Mouse (Mus musculus) spleen, postnatal 36 days (tissue): ENCODE measurements around the gene Eif2b3.

Experiments
- DNase-seq, 2 experiments: peaks; one replicate each; pipeline ENCODE4 v3.0.0; 2022; ENCODE audit warnings: low spot score in 2 of 2, mixed read lengths in 1 of 2

Eif2b3 gene

DNA sequence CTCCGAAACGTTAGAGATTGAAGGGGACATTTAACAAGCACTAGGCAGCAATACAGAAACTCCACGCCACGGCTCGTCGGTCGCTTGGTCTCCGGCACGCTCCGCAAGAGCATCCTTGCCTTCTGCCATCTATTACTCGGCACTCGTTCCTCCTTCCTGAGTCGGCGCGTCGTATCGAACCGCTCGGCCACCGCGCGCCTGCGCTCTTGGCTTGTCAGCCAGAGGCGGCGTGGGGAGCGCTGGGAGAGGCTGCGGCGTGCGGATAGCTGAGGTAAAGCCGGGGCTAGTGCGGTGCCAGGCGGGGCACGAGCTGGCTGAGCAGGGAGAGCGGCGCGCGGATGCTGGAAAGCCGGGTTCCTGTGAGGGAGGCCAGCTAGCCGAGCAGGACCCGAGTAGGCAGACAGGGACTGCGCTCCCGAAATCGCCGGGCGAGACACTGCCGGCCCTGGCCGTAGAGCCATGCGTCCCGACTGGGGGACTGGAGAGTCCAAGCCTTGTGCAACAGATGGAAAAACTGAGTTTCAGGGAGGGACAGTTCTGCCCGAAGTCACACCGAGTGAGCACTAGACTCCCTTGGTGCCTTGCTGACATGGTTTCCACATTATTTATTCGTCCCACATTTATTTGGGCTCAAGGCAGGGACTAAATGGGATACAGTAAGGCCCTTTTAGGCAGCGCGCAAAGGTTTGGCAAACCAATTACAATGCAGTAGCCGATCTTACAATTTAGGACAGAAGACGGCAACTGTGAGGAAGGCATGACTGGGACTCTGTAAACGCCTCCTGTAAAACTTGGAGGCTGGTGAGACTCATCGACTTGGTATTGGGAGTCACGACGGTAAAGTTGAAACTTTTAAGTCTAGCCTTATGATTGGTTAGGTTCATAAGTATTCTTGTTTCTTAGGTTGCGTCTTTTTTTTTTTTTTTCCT is at the start of gene Eif2b3:
Eif2b3 (plus strand) TSS at position 197 of the 929 bp plus-strand sequence.
- DNase-seq = peak; percentile 89 to 90

DNA sequence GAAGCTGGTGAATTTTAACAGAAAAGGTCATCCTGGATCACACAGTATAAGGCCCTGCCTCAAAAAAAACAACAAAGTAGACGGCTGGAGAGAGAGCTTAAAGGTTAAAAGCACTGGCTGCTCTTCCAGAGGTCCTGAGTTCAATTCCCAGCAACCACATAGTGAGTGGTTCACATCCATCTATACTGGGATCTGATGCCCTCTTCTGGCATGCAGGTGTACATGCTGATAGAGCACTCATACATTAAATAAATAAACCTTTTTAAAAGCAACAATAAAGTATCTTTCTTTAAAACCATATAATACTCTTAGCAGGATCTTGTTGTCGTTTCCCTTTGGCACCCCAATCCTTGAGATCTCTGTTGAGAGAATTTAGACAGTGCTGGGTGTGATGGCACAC is 42.7 kb upstream of the Eif2b3 start:
- no peak for DNase-seq

DNA sequence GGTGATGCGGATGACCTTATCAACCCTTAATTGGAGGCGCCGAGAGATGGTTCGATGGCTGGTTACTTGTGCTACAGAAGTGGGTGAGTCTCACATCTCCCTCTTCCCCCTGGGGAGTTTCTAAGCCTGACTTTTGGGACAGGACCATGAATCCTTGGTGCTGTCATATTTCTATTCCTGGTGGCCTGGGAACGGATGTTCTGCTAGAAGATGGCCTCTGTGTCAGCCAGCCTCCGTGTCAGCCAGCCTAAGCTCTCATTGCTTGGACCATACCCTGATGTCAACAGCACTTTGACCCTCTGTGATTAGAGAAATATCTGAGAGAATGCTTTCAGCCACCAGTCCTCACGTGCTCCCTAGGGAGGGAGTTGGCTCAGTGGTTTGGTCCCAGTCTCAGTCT is 33.5 kb upstream of the Eif2b3 start:
- DNase-seq = no peak

DNA sequence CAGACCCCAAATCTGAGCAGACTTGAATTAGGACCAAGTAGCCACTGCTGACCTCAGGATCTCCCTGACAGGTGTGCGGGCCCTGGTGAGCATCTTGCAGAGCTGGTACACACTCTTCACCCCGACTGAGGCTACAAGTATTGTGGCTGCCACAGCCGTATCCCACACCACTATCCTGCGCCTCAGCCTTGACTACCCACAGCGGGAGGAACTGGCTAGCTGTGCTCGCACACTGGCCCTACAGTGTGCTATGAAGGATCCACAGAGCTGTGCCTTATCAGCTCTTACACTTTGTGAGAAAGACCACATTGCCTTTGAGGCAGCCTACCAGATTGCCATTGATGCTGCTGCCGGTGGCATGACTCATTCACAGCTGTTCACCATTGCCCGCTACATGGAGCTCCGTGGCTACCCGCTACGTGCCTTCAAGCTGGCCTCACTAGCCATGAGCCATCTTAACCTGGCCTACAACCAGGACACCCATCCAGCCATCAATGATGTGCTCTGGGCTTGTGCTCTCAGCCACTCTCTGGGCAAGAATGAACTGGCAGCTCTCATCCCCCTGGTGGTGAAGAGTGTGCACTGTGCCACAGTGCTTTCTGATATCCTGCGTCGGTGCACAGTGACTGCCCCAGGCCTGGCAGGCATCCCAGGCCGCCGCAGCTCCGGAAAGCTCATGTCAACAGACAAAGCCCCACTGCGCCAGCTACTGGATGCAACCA is 32.6 kb upstream of the Eif2b3 start:
- peak; percentile 43 to 52 for DNase-seq

DNA sequence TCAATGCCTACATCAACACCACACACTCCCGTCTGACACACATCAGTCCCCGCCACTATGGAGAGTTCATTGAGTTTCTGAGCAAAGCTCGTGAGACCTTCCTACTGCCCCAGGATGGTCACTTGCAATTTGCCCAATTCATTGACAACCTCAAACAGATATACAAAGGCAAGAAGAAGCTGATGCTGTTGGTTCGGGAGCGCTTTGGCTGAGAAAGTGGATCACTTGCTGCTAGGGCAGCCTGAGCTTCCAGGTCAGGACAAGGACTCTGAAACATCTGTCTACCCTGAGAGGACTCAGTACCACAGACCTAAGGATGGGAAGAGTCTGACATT is 32.1 kb upstream of the Eif2b3 start:
- DNase-seq = no peak

DNA sequence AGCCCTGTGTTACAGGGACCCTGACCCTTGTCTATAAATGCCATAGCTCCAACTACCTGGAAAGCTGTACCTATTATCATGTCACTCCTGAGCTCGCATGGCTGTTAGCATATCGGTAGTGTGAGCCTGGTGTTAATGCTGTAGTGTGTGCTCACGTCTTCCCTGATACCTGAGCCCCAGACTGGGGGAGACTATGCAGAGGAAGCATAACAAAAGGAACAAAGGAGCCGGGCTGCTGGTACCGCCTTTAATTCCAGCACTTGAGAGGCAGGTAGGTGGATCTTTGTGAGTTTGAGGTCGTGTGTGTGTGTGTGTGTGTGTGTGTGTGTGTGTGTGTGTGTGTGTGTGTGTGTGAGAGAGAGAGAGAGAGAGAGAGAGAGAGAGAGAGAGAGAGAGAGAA is 29.5 kb upstream of the Eif2b3 start:
- DNase-seq = no peak

DNA sequence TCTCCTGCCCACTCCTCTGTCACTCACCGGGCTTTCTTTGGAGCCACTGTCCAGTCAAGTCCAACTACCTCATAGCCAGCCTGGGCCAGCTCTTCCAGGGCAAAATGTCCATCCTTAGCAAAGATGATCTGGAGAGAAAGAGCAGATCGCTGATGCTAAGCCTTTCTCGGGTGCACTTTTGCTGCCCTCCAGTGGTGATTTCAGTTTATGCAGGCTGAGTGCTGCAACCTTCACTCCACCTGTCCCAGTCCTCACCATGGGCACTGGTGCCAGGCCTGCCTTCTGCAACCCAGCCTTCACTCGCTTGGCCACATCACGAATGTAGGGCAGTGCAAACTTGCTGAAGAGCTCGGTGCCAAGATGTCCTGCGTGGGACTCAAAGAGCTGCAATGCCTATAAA is 27.8 kb upstream of the Eif2b3 start:
- DNase-seq = peak; percentile 67 to 70

DNA sequence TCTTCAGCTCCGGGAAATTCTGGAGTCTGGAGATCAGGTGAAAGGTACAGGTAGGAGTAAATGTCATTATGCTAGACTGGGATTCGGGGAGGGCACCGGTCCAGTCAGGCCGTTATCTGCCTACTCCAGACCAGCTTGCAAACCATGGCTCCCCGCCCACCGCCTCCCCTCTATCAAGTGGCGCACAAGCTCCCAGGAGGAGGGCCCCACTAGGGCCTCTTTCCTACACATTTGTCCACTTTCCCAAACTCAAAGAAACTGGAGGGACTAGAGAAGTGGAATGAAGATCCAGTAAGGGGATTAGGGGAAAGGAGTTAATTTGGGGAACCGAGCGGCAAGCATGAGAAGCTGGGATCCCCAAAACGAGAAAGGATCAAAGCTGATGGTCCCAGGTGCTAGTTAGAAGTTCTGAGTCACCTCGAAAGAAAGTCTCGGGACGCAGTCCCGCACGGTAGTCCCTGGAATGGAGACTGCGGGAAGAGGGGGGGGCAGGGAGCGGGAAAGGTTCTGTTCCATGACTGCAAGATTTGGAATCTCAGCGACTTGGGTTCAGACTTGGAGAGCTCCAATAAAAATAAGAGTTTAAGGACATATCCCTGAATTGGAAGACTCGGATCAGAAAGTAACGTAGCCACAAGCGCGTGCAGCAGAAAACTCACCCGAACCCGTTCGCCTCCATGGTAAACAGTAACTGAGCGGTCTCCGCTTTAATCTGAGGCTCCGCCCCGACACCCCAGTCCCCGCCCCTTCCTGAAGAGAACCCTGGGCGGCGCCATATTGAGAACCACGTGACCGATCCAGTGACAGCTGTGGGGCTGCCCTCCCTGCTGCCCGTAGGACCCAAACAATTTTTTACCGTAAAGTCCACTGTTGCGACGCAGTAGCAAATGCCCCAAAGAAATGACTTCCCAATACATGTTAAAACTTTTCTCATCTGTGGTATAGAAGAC is 25.3 kb upstream of the Eif2b3 start, which contains the start of gene Urod:
Urod (minus strand) TSS at position 742 of the 950 bp plus-strand sequence.
- peak; percentile 94 to 97 for DNase-seq

DNA sequence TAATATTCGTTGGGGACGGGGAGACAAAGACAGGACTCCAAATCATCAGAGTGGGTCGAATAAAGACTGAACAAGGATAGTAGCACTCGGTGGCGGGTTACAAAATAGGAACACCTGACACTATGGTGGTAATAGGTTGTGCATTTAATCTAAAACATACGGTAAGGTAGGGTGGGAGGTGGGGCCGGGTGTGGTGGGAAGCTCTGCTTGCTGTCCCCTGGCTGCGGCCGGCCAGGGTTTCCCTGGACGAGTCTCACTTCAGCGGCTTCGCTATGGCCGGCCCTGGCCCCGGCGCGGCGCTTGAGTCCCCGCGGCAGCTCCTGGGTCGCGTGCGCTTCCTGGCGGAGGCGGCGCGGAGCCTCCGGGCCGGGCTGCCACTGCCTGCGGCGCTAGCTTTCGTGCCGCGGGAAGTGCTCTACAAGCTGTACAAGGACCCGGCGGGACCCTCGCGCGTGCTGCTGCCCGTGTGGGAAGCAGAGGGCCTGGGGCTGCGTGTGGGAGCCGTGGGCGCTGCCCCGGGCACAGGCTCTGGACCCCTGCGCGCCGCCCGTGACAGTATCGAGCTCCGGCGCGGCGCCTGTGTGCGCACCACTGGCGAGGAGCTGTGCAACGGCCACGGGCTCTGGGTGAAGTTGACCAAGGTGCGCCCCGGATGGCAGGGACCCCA is 23.9 kb upstream of the Eif2b3 start, which contains the start of gene Hectd3:
Hectd3 (plus strand) TSS at position 187 of the 667 bp plus-strand sequence.
- DNase-seq = peak; percentile 60 to 72

DNA sequence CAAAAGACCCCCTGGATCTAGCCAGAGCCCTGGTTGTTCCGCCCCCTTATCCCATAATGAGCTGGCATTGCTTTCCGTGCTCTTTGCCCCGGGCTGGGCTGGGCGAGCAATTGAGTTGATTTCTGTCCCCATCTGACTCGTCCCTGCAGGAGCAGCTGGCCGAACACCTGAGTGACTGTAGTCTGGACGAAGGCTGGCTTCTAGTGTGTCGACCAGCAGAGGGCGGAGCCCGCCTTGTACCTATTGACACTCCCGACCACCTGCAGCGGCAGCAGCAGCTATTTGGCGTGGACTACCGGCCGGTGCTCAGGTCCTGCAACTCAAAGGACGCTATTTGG is 23.4 kb upstream of the Eif2b3 start:
- peak; percentile 61 to 62 for DNase-seq

DNA sequence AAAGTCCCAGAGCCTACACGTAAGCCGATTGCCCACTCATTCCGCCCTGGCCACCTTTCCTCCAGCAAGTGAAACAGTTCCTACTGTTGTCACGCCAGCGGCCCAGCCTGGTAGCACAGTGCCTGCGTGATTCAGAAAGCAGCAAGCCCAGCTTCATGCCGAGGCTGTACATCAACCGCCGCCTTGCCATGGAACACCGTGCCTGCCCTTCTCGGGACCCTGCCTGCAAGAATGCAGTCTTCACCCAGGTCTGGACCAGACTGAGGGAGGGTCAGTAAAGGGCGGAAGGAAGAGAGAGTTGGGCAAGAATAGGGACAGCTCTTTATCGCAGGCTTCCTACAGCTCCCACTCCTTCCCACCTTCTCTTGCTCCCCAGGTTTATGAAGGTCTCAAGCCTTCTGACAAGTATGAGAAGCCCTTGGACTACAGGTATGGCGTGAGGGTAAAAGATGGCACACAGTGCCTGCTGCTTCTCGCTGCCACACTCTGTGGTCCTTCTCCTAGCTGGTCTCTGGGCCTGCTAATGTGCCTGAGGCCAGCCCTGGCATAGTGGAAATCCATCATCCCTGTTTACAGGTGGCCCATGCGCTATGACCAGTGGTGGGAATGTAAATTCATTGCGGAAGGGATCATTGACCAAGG is 19.6 kb upstream of the Eif2b3 start:
- no peak for DNase-seq

DNA sequence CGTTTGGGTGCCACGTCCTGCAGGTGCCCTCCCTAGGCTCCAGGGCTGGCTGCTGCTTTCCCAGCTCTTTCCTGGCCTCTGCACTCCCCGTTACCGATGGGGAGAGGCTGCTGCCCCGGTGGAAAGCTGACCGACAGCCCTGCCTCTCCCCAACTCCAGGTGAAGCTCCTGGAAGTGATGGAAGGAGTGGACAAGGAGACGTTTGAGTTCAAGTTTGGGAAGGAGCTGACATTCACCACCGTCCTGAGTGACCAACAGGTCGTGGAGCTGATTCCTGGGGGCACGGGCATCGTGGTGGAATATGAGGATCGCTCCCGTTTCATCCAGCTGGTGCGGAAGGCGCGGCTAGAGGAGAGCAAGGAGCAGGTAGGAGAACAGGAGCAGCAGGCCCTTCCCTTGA is 17.2 kb upstream of the Eif2b3 start:
- no peak for DNase-seq

DNA sequence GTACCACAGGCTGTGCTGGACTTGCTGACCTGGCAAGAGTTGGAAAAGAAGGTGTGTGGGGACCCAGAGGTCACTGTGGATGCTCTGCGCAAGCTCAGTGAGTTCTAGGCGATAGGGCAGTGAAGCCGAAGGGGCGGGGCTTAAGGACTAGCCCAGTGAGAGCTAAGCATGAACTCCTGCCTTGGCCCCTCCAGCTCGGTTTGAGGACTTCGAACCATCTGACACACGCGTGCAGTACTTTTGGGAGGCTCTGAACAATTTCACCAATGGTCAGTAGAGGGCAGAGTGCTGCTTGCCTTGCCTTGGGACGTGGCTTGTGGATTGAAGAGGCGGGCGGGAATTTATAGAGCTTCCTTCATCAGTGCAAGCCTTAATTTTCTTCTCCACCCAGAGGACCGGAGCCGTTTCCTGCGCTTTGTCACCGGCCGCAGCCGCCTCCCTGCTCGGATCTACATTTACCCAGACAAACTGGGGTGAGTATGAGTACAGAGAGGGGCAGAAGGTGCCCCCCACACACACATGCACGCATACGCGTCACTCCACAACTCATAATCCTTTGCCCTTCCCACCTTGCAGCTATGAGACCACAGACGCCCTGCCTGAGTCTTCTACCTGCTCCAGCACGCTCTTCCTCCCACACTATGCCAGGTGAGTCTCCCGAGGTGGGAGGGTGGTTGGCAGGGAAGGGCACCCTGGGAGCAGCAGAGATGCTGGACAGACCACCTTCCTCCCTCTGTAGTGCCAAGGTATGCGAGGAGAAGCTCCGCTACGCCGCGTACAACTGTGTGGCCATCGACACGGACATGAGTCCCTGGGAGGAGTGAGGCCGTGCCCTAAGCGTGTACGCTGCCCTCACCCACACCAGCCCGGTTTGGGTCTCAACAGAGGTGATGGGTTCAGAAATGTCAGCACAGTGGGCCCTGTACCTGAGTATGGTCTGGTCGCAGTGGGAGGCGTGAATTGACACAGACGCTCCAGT is 16.4 kb upstream of the Eif2b3 start:
- peak; percentile 33 to 41 for DNase-seq

DNA sequence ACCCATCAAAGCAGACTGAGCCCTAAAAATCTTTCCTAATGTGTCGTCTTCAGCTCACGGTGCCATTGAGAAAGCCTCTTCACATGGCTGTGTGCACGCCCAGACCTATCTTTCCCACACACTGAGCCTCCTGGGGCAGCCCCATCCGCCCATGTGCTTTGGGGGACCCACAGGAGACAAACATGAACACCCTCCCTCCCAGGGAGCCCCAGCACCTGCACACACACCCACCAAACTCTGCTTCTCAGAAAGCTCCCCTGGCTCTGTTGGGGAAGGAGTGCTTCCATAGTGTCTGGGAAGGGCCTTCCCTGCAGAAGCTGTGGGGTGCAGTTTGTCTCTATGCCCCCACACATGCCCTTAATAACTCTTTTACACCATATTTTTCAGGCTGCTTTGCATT is 14.6 kb upstream of the Eif2b3 start:
- peak; percentile 75 to 76 for DNase-seq

DNA sequence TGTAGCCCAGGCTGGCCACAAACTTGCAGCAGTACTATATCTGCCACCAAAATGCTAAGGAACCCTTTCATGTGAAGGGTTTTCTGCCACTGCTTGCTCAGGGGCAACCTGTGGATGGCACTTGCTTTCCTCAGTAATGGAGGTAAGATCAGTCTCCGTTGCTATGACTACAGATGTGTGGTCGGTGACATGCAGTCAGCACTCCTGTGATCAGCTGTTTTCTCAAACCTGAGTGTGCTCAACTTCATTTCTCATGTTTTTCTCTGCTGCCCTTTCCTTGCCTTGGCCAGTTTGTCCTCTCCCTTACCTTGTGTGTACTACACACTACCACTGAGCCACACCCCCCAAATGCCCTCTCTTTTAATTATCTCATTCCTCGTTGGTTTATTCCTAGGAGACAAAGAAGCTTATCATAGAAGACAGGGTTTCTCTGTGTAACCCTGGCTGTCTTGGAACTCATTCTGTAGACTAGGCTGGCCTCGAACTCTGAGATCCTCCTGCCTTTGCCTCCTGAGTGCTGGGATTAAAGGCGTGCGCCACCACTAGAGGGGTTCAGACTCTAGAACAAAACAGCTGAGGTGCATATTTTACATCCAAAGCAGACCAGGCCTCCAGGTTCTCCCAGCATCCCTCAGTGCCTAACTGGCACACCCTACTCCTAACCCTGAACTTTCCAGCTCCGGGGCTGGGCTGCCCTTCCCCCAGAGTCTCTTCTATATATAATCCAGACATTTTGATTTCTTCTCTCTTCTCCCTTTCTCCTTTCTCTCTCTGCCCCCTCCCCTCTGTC is 13.4 kb upstream of the Eif2b3 start:
- DNase-seq = no peak

DNA sequence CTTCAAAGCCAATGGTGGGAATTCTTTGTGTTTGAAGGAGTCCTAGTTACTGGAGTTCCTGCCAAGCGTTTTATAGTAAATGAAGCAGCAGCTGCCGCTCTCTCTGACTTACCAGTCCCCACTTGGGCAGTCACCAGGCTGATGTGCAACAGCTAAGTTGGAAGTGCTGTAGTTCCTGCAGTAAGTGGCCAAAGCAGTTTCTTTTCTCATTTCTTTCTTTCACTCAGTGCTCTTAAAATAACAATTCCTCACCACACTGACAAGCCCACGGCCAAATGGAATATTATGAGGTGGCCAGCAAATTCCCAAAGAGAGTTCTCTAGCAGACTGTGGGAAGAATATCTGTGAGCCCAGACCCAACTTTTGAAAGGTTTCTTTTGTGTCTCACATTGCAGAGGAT is 12.1 kb upstream of the Eif2b3 start:
- no peak for DNase-seq

DNA sequence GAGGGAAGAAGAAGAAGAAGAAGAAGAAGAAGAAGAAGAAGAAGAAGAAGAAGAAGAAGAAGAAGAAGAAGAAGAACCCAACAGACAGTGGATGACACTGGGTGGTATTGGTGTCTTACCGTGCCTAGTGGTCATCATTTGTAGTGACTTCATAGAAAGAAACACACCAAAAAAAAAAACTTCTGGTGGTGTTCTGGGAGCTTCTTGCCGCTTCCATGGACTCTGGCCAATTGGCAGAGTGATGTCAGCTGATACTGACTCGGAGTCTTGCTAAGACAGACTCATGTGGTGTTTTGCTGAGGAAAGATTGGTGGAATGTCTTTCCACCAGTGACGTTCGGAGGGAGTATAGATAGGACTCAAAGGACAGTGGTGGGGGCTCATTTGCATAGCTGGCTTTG is 9.0 kb upstream of the Eif2b3 start:
- no peak for DNase-seq

DNA sequence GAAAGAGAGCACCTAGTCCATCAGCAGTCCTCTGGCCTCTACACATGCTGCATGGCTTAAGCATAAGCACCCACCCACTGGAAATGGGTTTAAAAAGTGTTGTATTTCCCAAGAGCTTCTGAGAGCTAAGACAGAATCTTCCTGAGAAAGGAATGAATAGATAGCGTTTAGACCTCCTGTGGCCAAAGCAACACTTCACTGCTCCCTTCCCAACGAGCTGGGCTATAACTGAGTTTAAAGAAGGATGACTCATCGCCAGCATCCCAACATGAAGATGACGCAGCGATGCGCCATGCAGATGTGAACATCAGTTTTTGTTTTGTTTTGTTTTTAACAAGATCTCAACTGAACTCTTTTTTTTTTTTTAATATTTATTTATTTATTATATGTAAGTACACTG is 5.6 kb upstream of the Eif2b3 start:
- no peak for DNase-seq

DNA sequence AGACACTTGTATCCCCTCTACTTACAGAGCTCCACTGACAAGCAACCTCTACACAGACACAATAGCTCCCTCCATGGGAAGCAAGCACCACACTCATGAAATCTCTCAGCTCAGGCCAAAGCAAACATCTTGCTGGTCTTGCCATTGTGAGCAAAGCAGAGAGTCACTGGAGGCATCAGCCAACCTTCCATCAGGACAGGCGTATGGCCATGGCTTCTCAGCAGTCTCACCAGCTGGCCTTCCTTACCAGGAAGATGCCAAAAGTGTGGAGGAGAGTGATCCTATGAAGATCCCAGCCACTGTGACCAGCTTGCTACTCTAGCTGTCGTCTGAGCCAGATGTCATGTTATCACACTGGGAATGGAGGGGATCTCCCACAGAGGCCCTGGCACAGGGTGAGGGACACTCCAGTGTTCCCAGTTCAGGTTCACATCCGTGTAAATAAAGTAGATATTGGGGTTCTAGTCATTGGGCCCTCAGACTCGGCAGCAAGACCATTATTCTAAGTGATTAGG is 4.2 kb upstream of the Eif2b3 start:
- DNase-seq = no peak
